Mouse (Mus musculus) left cerebral cortex, postnatal 4 days (tissue): ENCODE measurements at regions not wholly inside any gene's neighbourhood (a gene's known extent, or its start where the extent isn't known, plus 50 kb on each side); places are given as distances from the start of the nearest gene placed in this dataset.

Experiments used
- DNase-seq: peaks from one replicate; pipeline ENCODE4 v3.0.0-alpha.2; 2022
- intact Hi-C: fragments of 180-260 bp; cut with DNase I; formaldehyde crosslinking; loops from one replicate; pipeline ENCODE4 v1.15.1; 2025

- DNase-seq = no peak
- intact Hi-C loops = no loop called here
Observed at GRCm38 (mm10) chr12:44145321-44145720, 64.8 kb downstream of the Dnajb9 start.

GRCm38 (mm10) chr12:44139026-44139425 lies 71.1 kb downstream of the Dnajb9 start:
- intact Hi-C loops = no loop called here
- DNase-seq = no peak

GRCm38 (mm10) chr12:44128874-44129273 lies 81.3 kb downstream of the Dnajb9 start:
- intact Hi-C loops = no loop called here
- no peak for DNase-seq

GRCm38 (mm10) chr12:44105085-44105484 lies 105.0 kb downstream of the Dnajb9 start:
- intact Hi-C loops = loop anchor here (10.0 kb wide), 1 partner anchor 290 kb away; no protein-coding TSS in a partner anchor
- DNase-seq = no peak

- intact Hi-C loops = no loop called here
- no peak for DNase-seq
Observed at GRCm38 (mm10) chr12:44099188-44099587, 110.9 kb downstream of the Dnajb9 start.

GRCm38 (mm10) chr12:44071766-44072165 lies 138.4 kb downstream of the Dnajb9 start:
- DNase-seq = no peak
- intact Hi-C loops = no loop called here

GRCm38 (mm10) chr12:44056493-44057163 lies 153.5 kb downstream of the Dnajb9 start:
- no peak for DNase-seq
- intact Hi-C loops = no loop called here

GRCm38 (mm10) chr12:44045806-44046205 lies 164.3 kb downstream of the Dnajb9 start:
- no peak for DNase-seq
- intact Hi-C loops = no loop called here

- intact Hi-C loops = no loop called here
- peak; percentile 29 for DNase-seq
Observed at GRCm38 (mm10) chr12:44044388-44045105, 165.6 kb downstream of the Dnajb9 start.

- no peak for DNase-seq
- intact Hi-C loops = no loop called here
Observed at GRCm38 (mm10) chr12:44006795-44007194, 203.3 kb downstream of the Dnajb9 start.

GRCm38 (mm10) chr12:43983548-43983947 lies 226.6 kb downstream of the Dnajb9 start:
- intact Hi-C loops = no loop called here
- DNase-seq = no peak

GRCm38 (mm10) chr12:43963973-43964372 lies 246.2 kb downstream of the Dnajb9 start:
- intact Hi-C loops = no loop called here
- peak; percentile 3 for DNase-seq

GRCm38 (mm10) chr12:43962551-43963120 lies 247.5 kb downstream of the Dnajb9 start:
- DNase-seq = peak; percentile 77
- intact Hi-C loops = no loop called here

GRCm38 (mm10) chr12:43924228-43924627 lies 285.9 kb downstream of the Dnajb9 start:
- intact Hi-C loops = no loop called here
- DNase-seq = no peak

- intact Hi-C loops = no loop called here
- no peak for DNase-seq
Observed at GRCm38 (mm10) chr12:43920396-43920795, 289.7 kb downstream of the Dnajb9 start.

GRCm38 (mm10) chr12:43919114-43919513 lies 291.0 kb downstream of the Dnajb9 start:
- DNase-seq = no peak
- intact Hi-C loops = no loop called here

- DNase-seq = no peak
- intact Hi-C loops = no loop called here
Observed at GRCm38 (mm10) chr12:43916779-43917178, 293.3 kb downstream of the Dnajb9 start.

GRCm38 (mm10) chr12:43899273-43899672 lies 310.9 kb downstream of the Dnajb9 start:
- intact Hi-C loops = no loop called here
- no peak for DNase-seq

GRCm38 (mm10) chr12:43885596-43885995 lies 324.5 kb downstream of the Dnajb9 start:
- no peak for DNase-seq
- intact Hi-C loops = no loop called here

GRCm38 (mm10) chr12:43860479-43860878 lies 349.6 kb downstream of the Dnajb9 start:
- DNase-seq = no peak
- intact Hi-C loops = no loop called here

- DNase-seq = no peak
- intact Hi-C loops = no loop called here
Observed at GRCm38 (mm10) chr12:43856370-43856769, 353.8 kb downstream of the Dnajb9 start.

GRCm38 (mm10) chr12:43852246-43852645 lies 357.9 kb downstream of the Dnajb9 start:
- intact Hi-C loops = no loop called here
- DNase-seq = no peak
